Mouse (Mus musculus) stomach, postnatal 0 days (tissue): ENCODE measurements at regions not wholly inside any gene's neighbourhood (a gene's known extent, or its start where the extent isn't known, plus 50 kb on each side); places are given as distances from the start of the nearest gene placed in this dataset.

ENCODE experiments used
- CTCF ChIP-seq: IDR thresholded peaks from 2 replicates; pipeline ENCODE4 v1.5.1; 2016; ENCODE audit warnings: antibody characterized with exemption, low read depth, mild to moderate bottlenecking, moderate library complexity
- EP300 ChIP-seq: optimal IDR thresholded peaks from 2 replicates; pipeline ENCODE3; 2016; ENCODE audit warnings: antibody characterized with exemption

- no peak for TF ChIP-seq EP300
- no peak for TF ChIP-seq CTCF
Measured at GRCm38 (mm10) chr7:90064198-90064597, 65.8 kb upstream of the Picalm start.
